Mouse (Mus musculus) spleen, postnatal 4 days (tissue): ENCODE measurements at regions not wholly inside any gene's neighbourhood (a gene's known extent, or its start where the extent isn't known, plus 50 kb on each side); places are given as distances from the start of the nearest gene placed in this dataset.

ENCODE experiments used
- DNase-seq, 2 experiments: peaks; one replicate each; pipeline ENCODE4 v3.0.0; 2022; ENCODE audit warnings: low spot score in 2 of 2

- no peak for DNase-seq
These were observed 2942.3 kb upstream of the Gm7489 start for GRCm38 (mm10) chr15:50942429-50942828.

GRCm38 (mm10) chr15:50944976-50945375 is 2939.7 kb upstream of the Gm7489 start:
- DNase-seq = no peak

GRCm38 (mm10) chr15:50959109-50959508 is 2925.6 kb upstream of the Gm7489 start:
- no peak for DNase-seq

- no peak for DNase-seq
These were observed 2921.1 kb upstream of the Gm7489 start for GRCm38 (mm10) chr15:50963606-50964005.

- DNase-seq = no peak
These were observed 2920.5 kb upstream of the Gm7489 start for GRCm38 (mm10) chr15:50964236-50964635.

GRCm38 (mm10) chr15:50967176-50967575 is 2917.5 kb upstream of the Gm7489 start:
- DNase-seq = no peak

- DNase-seq = no peak
These were observed 2914.1 kb upstream of the Gm7489 start for GRCm38 (mm10) chr15:50970637-50971036.

- no peak for DNase-seq
These were observed 2912.1 kb upstream of the Gm7489 start for GRCm38 (mm10) chr15:50972593-50972992.

- no peak for DNase-seq
These were observed 2910.5 kb upstream of the Gm7489 start for GRCm38 (mm10) chr15:50974002-50974754.

GRCm38 (mm10) chr15:50989457-50989856 is 2895.2 kb upstream of the Gm7489 start:
- no peak for DNase-seq

GRCm38 (mm10) chr15:50991667-50992066 is 2893.0 kb upstream of the Gm7489 start:
- DNase-seq = no peak

- DNase-seq = no peak
These were observed 2892.5 kb upstream of the Gm7489 start for GRCm38 (mm10) chr15:50992246-50992645.

- no peak for DNase-seq
These were observed 2891.6 kb upstream of the Gm7489 start for GRCm38 (mm10) chr15:50993121-50993520.

- no peak for DNase-seq
These were observed 2889.0 kb upstream of the Gm7489 start for GRCm38 (mm10) chr15:50995688-50996087.

GRCm38 (mm10) chr15:50996296-50996695 is 2888.4 kb upstream of the Gm7489 start:
- no peak for DNase-seq

GRCm38 (mm10) chr15:50997209-50997763 is 2887.4 kb upstream of the Gm7489 start:
- no peak for DNase-seq

- no peak for DNase-seq
These were observed 2845.7 kb upstream of the Gm7489 start for GRCm38 (mm10) chr15:51038968-51039367.

- DNase-seq = no peak
These were observed 2814.2 kb upstream of the Gm7489 start for GRCm38 (mm10) chr15:51070538-51070937.

- no peak for DNase-seq
These were observed 2813.5 kb upstream of the Gm7489 start for GRCm38 (mm10) chr15:51071132-51071656.

- DNase-seq = no peak
These were observed 2811.0 kb upstream of the Gm7489 start for GRCm38 (mm10) chr15:51073678-51074077.

- DNase-seq = no peak
These were observed 2810.5 kb upstream of the Gm7489 start for GRCm38 (mm10) chr15:51074196-51074595.

GRCm38 (mm10) chr15:51083677-51084322 is 2800.9 kb upstream of the Gm7489 start:
- DNase-seq = no peak

GRCm38 (mm10) chr15:51092936-51093335 is 2791.8 kb upstream of the Gm7489 start:
- DNase-seq = no peak
